Mouse (Mus musculus): ENCODE measurements around the gene Nol9. TPM values are rescaled to one million over a fixed set of nuclear protein-coding genes. Genes with fewer than 3 reads are reported as not detected.
A peak's percentile ranks its signal among the peaks of the same experiment; 100 is the strongest.

The Nol9 gene
- polyA plus RNA-seq, 1 experiment from 2014 or later, result 26.0 TPM

- peaks cover 30% of the 10 kb centered on the region for H3K4me1 ChIP-seq
- peak; percentile 74 for ATAC-seq (ENCODE audit: low FRiP score)
- peak overlapping the region; percentile 86 for H3K9ac ChIP-seq (replicated peaks)
- H3K36me3 ChIP-seq, result no peaks in the 10 kb centered on the region
- H3K4me3 ChIP-seq (replicated peaks), result peak overlapping the region; percentile 70
- H3K27ac ChIP-seq (replicated peaks), result peak overlapping the region; percentile 41; the same call in 1 of the 2 replicates
- H3K9me3 ChIP-seq (replicated peaks), result no peaks in the 10 kb centered on the region
- under 1% methylated on average over 61 of the region's 92 CpGs for WGBS
- H3K27me3 ChIP-seq (replicated peaks), result peaks cover 6% of the 10 kb centered on the region; the same call in 1 of the 2 replicates
- peak overlapping the region; percentile 91 for H3K4me2 ChIP-seq
Observed at GRCm38 (mm10) chr4:152086505-152087210, 47.5 kb downstream of the Nol9 start.

GRCm38 (mm10) chr4:152087211-152088081 lies 48.3 kb downstream of the Nol9 start:
- Histone ChIP-seq H3K36me3 (no peaks in the 10 kb centered on the region), H3K9ac (replicated peaks) (peak overlapping the region; percentile 86), H3K9me3 (replicated peaks) (no peaks in the 10 kb centered on the region), H3K4me3 (replicated peaks) (peak overlapping the region; percentile 70), H3K27me3 (replicated peaks) (peaks cover 6% of the 10 kb centered on the region; the same call in 1 of the 2 replicates), H3K4me2 (peak overlapping the region; percentile 91), H3K4me1 (peaks cover 30% of the 10 kb centered on the region), H3K27ac (replicated peaks) (peak overlapping the region; percentile 41)
- whole genome bisulfite sequencing, result 4% methylated on average over 12 of the region's 12 CpGs
- 0 out of 2 replicates have a peak, but pooled peaks have one; percentile 26 for ATAC-seq (ENCODE audit: low FRiP score)

- no peaks in the 10 kb centered on the region for H3K36me3 ChIP-seq
- no peak overlapping the region; the same call in 1 of the 2 replicates for H3K27ac ChIP-seq (replicated peaks)
- peaks cover 6% of the 10 kb centered on the region; the same call in 1 of the 2 replicates for H3K27me3 ChIP-seq (replicated peaks)
- H3K4me1 ChIP-seq, result peaks cover 36% of the 10 kb centered on the region
- no peaks in the 10 kb centered on the region for H3K9me3 ChIP-seq (replicated peaks)
- WGBS, result 29% methylated on average over 4 of the region's 4 CpGs
- no peak overlapping the region for H3K4me3 ChIP-seq (replicated peaks)
- H3K4me2 ChIP-seq, result peak overlapping the region; percentile 91
- no peak overlapping the region for H3K9ac ChIP-seq (replicated peaks)
- ATAC-seq (ENCODE audit: low FRiP score), result no peak
Observed at GRCm38 (mm10) chr4:152088133-152088532, 49.0 kb downstream of the Nol9 start.

GRCm38 (mm10) chr4:152088556-152089120 lies 49.5 kb downstream of the Nol9 start:
- no peaks in the 10 kb centered on the region for H3K9me3 ChIP-seq (replicated peaks)
- H3K4me1 ChIP-seq, result peaks cover 36% of the 10 kb centered on the region
- peak overlapping the region; percentile 91 for H3K4me2 ChIP-seq
- H3K27me3 ChIP-seq (replicated peaks), result peaks cover 6% of the 10 kb centered on the region; the same call in 1 of the 2 replicates
- H3K36me3 ChIP-seq, result no peaks in the 10 kb centered on the region
- H3K4me3 ChIP-seq (replicated peaks), result no peak overlapping the region
- H3K9ac ChIP-seq (replicated peaks), result no peak overlapping the region
- 40% methylated on average over 8 of the region's 8 CpGs for WGBS
- no peak overlapping the region; the same call in 1 of the 2 replicates for H3K27ac ChIP-seq (replicated peaks)
- no peak for ATAC-seq (ENCODE audit: low FRiP score)

- ATAC-seq (ENCODE audit: low FRiP score), result no peak
- Histone ChIP-seq H3K9ac (replicated peaks) (no peak overlapping the region), H3K27ac (replicated peaks) (no peak overlapping the region), H3K9me3 (replicated peaks) (no peaks in the 10 kb centered on the region), H3K4me2 (no peak overlapping the region), H3K4me3 (replicated peaks) (no peak overlapping the region), H3K36me3 (no peaks in the 10 kb centered on the region), H3K4me1 (peaks cover 36% of the 10 kb centered on the region), H3K27me3 (replicated peaks) (peaks cover 3% of the 10 kb centered on the region; the same call in 1 of the 2 replicates)
- 89% methylated on average over 9 of the region's 9 CpGs for WGBS
Observed at GRCm38 (mm10) chr4:152090191-152090590, 51.1 kb downstream of the Nol9 start.

- no peak overlapping the region for H3K4me3 ChIP-seq (replicated peaks)
- ATAC-seq (ENCODE audit: low FRiP score), result no peak
- H3K36me3 ChIP-seq, result no peaks in the 10 kb centered on the region
- no peaks in the 10 kb centered on the region for H3K9me3 ChIP-seq (replicated peaks)
- 56% methylated on average over 8 of the region's 8 CpGs for WGBS
- H3K4me2 ChIP-seq, result no peak overlapping the region
- 0 out of 2 replicates have a peak overlapping the region, but pooled peaks have one; percentile 7 for H3K9ac ChIP-seq (replicated peaks)
- peaks cover 23% of the 10 kb centered on the region for H3K4me1 ChIP-seq
- H3K27ac ChIP-seq (replicated peaks), result no peak overlapping the region
- no peaks in the 10 kb centered on the region for H3K27me3 ChIP-seq (replicated peaks)
Observed at GRCm38 (mm10) chr4:152092751-152093293, 53.7 kb downstream of the Nol9 start.

- H3K36me3 ChIP-seq, result no peaks in the 10 kb centered on the region
- H3K4me3 ChIP-seq (replicated peaks), result no peak overlapping the region
- no peaks in the 10 kb centered on the region for H3K9me3 ChIP-seq (replicated peaks)
- H3K4me2 ChIP-seq, result no peak overlapping the region
- no peak for ATAC-seq (ENCODE audit: low FRiP score)
- no peak overlapping the region for H3K27ac ChIP-seq (replicated peaks)
- H3K4me1 ChIP-seq, result peaks cover 10% of the 10 kb centered on the region; the same call in 1 of the 2 replicates
- WGBS, result 91% methylated on average over 12 of the region's 12 CpGs
- H3K9ac ChIP-seq (replicated peaks), result no peak overlapping the region
- H3K27me3 ChIP-seq (replicated peaks), result no peaks in the 10 kb centered on the region
Observed at GRCm38 (mm10) chr4:152094233-152094632, 55.1 kb downstream of the Nol9 start.

- H3K36me3 ChIP-seq, result no peaks in the 10 kb centered on the region
- H3K9ac ChIP-seq (replicated peaks), result no peak overlapping the region
- no peak for ATAC-seq (ENCODE audit: low FRiP score)
- H3K4me1 ChIP-seq, result 0 out of 2 replicates have a peak, but pooled peaks cover 10% of the 10 kb centered on the region
- peak overlapping the region; percentile 54; the same call in 1 of the 2 replicates for H3K27ac ChIP-seq (replicated peaks)
- 28% methylated on average over 27 of the region's 27 CpGs for WGBS
- H3K4me3 ChIP-seq (replicated peaks), result peak overlapping the region; percentile 17; the same call in 1 of the 2 replicates
- H3K27me3 ChIP-seq (replicated peaks), result no peaks in the 10 kb centered on the region
- H3K4me2 ChIP-seq, result no peak overlapping the region
- H3K9me3 ChIP-seq (replicated peaks), result no peaks in the 10 kb centered on the region
Observed at GRCm38 (mm10) chr4:152095937-152096910, 57.1 kb downstream of the Nol9 start.

GRCm38 (mm10) chr4:152096927-152097326 lies 57.8 kb downstream of the Nol9 start:
- no peak overlapping the region; the same call in 1 of the 2 replicates for H3K9ac ChIP-seq (replicated peaks)
- no peaks in the 10 kb centered on the region for H3K9me3 ChIP-seq (replicated peaks)
- H3K27ac ChIP-seq (replicated peaks), result peak overlapping the region; percentile 54; the same call in 1 of the 2 replicates
- no peak overlapping the region for H3K4me2 ChIP-seq
- no peak for ATAC-seq (ENCODE audit: low FRiP score)
- WGBS, result 55% methylated on average over 6 of the region's 6 CpGs
- no peaks in the 10 kb centered on the region for H3K36me3 ChIP-seq
- peak overlapping the region; percentile 17; the same call in 1 of the 2 replicates for H3K4me3 ChIP-seq (replicated peaks)
- H3K4me1 ChIP-seq, result 0 out of 2 replicates have a peak, but pooled peaks cover 10% of the 10 kb centered on the region
- no peaks in the 10 kb centered on the region for H3K27me3 ChIP-seq (replicated peaks)

Data from neural tube, embryonic 15.5 days (tissue).